Mouse (Mus musculus): Measurements from ENCODE around the gene Unc5a. TPM values are rescaled to one million over a fixed set of nuclear protein-coding genes. Genes with fewer than 3 reads are reported as not detected.

The Unc5a gene
- polyA plus RNA-seq, 1 experiment = 0.01 TPM

DNA sequence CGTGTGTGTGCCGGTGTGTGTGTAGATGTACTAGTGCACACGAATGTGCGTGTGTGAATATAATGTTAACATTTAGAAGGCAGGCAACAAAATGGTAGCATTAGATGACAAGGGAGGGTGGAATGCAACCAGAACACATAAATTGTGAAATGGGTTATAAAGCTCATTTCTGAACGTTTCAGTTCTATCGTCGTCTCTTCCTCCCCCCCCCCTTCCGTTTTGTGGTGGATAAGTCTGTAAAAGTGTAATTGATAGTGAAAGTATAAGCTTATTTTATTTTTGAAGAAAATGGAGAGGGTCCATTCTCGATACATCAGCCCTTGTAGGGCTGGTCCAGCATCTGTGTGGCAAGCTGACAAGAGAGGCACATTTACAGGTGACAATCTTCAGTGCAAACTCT lies 69.5 kb downstream of the Unc5a start:
- TF ChIP-seq FOSL1 (IDR thresholded peaks at IDR 0.05; ENCODE audit: insufficient read depth, low read length, poor library complexity, severe bottlenecking) = no peak
- no peak for TF ChIP-seq MAX (IDR thresholded peaks at IDR 0.05)
- no peak for TF ChIP-seq MYOD1 (IDR thresholded peaks at IDR 0.05; ENCODE audit: control insufficient read depth, insufficient read length, low read depth)
- no peaks in the 10 kb centered on the region for H3K36me3 ChIP-seq (ENCODE audit: control insufficient read depth, insufficient read depth)
- H3K79me2 ChIP-seq (ENCODE audit: control insufficient read depth, insufficient read depth) = no peaks in the 10 kb centered on the region
- no peaks in the 10 kb centered on the region for H3K79me3 ChIP-seq (ENCODE audit: low read depth)
- no peak overlapping the region for H3K4me3 ChIP-seq (ENCODE audit: insufficient read depth, poor library complexity, severe bottlenecking)
- no peak overlapping the region for H3ac ChIP-seq (ENCODE audit: control insufficient read depth, insufficient read length, low read depth)
- peaks cover 28% of the 10 kb centered on the region for H3K27me3 ChIP-seq (ENCODE audit: control insufficient read depth, insufficient read depth, insufficient read length)

DNA sequence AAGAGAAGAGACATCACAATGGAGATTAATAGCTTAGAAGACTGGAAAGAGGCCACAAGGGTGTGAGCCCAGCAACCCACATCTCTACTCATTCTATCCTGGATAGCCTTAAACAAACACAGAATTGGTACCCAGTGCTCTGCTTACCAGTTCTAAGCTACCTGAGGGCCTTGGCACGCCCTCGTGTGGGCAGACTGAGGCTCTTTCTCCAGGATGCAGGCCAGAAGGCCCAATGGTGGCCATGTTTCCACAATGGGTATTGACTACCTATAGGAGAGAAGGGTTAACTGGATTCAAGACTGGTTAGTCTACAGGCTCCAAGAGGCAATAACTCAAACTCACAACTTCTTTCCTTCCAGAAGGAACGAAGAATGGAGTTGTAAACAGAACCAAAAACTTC lies 70.0 kb downstream of the Unc5a start:
- no peak overlapping the region for H3K4me3 ChIP-seq (ENCODE audit: insufficient read depth, poor library complexity, severe bottlenecking)
- no peaks in the 10 kb centered on the region for H3K79me2 ChIP-seq (ENCODE audit: control insufficient read depth, insufficient read depth)
- H3K27me3 ChIP-seq (ENCODE audit: control insufficient read depth, insufficient read depth, insufficient read length) = peaks cover 24% of the 10 kb centered on the region
- no peaks in the 10 kb centered on the region for H3K79me3 ChIP-seq (ENCODE audit: low read depth)
- no peak for TF ChIP-seq MAX (IDR thresholded peaks at IDR 0.05)
- no peak for TF ChIP-seq FOSL1 (IDR thresholded peaks at IDR 0.05; ENCODE audit: insufficient read depth, low read length, poor library complexity, severe bottlenecking)
- TF ChIP-seq USF1 (IDR thresholded peaks at IDR 0.05; ENCODE audit: low read depth) = no peak
- no peak for TF ChIP-seq MYOD1 (IDR thresholded peaks at IDR 0.05; ENCODE audit: control insufficient read depth, insufficient read length, low read depth)
- no peak for TF ChIP-seq MYOG (IDR thresholded peaks at IDR 0.05; ENCODE audit: control insufficient read depth, extremely low read depth, insufficient read length)
- TF ChIP-seq CEBPB (IDR thresholded peaks at IDR 0.05; ENCODE audit: low read depth) = no peak
- TF ChIP-seq CTCF (IDR thresholded peaks at IDR 0.05; ENCODE audit: control insufficient read depth, insufficient read depth, insufficient read length) = no peak
- H3ac ChIP-seq (ENCODE audit: control insufficient read depth, insufficient read length, low read depth) = no peak overlapping the region
- no peaks in the 10 kb centered on the region for H3K36me3 ChIP-seq (ENCODE audit: control insufficient read depth, insufficient read depth)

DNA sequence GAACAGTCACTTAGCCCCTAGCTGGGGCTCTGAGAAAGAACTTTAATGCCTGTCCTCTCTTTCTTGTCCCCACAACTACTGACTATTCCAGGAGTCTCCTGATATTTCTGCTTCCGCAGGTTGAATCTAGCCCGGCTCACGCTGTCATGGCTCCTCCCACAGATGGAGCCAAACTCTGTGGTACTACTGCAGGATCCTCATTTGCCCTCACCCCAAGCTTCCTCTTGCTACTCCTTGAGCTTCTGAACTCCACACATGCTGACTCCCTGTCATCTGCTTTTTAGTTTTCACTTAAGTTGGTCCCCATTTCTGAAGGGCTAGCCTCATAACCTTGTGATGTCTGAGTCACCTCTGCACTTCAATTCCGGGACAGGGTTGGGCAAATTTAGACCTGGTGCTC lies 70.8 kb downstream of the Unc5a start:
- Histone ChIP-seq H3ac (ENCODE audit: control insufficient read depth, insufficient read length, low read depth) (no peak overlapping the region), H3K36me3 (ENCODE audit: control insufficient read depth, insufficient read depth) (peaks cover 3% of the 10 kb centered on the region), H3K79me3 (ENCODE audit: low read depth) (no peaks in the 10 kb centered on the region), H3K79me2 (ENCODE audit: control insufficient read depth, insufficient read depth) (no peaks in the 10 kb centered on the region), H3K4me3 (ENCODE audit: insufficient read depth, poor library complexity, severe bottlenecking) (no peak overlapping the region), H3K27me3 (ENCODE audit: control insufficient read depth, insufficient read depth, insufficient read length) (peaks cover 15% of the 10 kb centered on the region)
- no peak for TF ChIP-seq MYOG (IDR thresholded peaks at IDR 0.05; ENCODE audit: control insufficient read depth, extremely low read depth, insufficient read length)
- no peak for TF ChIP-seq MAX (IDR thresholded peaks at IDR 0.05)
- TF ChIP-seq MYOD1 (IDR thresholded peaks at IDR 0.05; ENCODE audit: control insufficient read depth, insufficient read length, low read depth) = no peak
- no peak for TF ChIP-seq USF1 (IDR thresholded peaks at IDR 0.05; ENCODE audit: low read depth)
- TF ChIP-seq FOSL1 (IDR thresholded peaks at IDR 0.05; ENCODE audit: insufficient read depth, low read length, poor library complexity, severe bottlenecking) = no peak
- TF ChIP-seq CEBPB (IDR thresholded peaks at IDR 0.05; ENCODE audit: low read depth) = no peak
- no peak for TF ChIP-seq CTCF (IDR thresholded peaks at IDR 0.05; ENCODE audit: control insufficient read depth, insufficient read depth, insufficient read length)

DNA sequence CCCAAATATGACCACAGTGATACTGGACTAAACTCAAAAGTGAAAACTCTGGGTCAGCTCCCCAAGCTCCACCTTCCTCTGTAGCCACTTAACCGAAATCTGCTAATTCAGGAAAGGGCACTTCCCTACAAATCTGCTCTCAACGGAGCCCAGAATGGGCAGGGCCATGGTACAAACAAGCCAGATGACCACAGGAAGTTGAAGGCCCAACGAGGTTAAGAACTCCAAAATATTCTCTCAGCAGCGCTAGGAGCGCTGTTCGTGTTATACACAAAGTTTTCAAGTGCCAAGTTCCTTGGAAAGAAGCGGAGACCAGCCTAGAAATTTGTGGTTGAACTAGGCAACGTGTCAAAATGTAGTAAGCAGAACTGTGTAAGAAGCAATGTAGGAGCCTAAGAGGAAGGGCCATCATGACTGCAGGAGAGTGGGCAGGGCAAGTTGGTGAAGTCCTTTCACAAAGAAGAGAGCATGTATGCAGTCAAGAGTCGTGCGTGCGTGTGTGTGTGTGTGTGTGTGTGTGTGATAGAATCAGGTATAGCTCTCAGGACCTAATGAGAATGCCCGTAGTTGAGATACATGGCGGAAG lies 72.1 kb downstream of the Unc5a start, which contains the start of gene Hk3:
Gene Hk3 (minus strand): TSS at position 192 of the 586 bp plus-strand sequence.
- Histone ChIP-seq H3K4me3 (ENCODE audit: insufficient read depth, poor library complexity, severe bottlenecking) (no peak within 1 kb of the TSS), H3K79me3 (ENCODE audit: low read depth) (no peaks in the 10 kb centered on the region), H3K27me3 (ENCODE audit: control insufficient read depth, insufficient read depth, insufficient read length) (peaks cover 3% of the 10 kb centered on the region), H3K36me3 (ENCODE audit: control insufficient read depth, insufficient read depth) (peaks cover 3% of the 10 kb centered on the region), H3K79me2 (ENCODE audit: control insufficient read depth, insufficient read depth) (no peaks in the 10 kb centered on the region), H3ac (ENCODE audit: control insufficient read depth, insufficient read length, low read depth) (no peak within 1 kb of the TSS)
- TF ChIP-seq MYOD1 (IDR thresholded peaks at IDR 0.05; ENCODE audit: control insufficient read depth, insufficient read length, low read depth) = no peak
- no peak for TF ChIP-seq MAX (IDR thresholded peaks at IDR 0.05)
- TF ChIP-seq CEBPB (IDR thresholded peaks at IDR 0.05; ENCODE audit: low read depth) = no peak
- TF ChIP-seq FOSL1 (IDR thresholded peaks at IDR 0.05; ENCODE audit: insufficient read depth, low read length, poor library complexity, severe bottlenecking) = no peak
- TF ChIP-seq USF1 (IDR thresholded peaks at IDR 0.05; ENCODE audit: low read depth) = no peak
- no peak for TF ChIP-seq MYOG (IDR thresholded peaks at IDR 0.05; ENCODE audit: control insufficient read depth, extremely low read depth, insufficient read length)
- TF ChIP-seq CTCF (IDR thresholded peaks at IDR 0.05; ENCODE audit: control insufficient read depth, insufficient read depth, insufficient read length) = no peak

DNA sequence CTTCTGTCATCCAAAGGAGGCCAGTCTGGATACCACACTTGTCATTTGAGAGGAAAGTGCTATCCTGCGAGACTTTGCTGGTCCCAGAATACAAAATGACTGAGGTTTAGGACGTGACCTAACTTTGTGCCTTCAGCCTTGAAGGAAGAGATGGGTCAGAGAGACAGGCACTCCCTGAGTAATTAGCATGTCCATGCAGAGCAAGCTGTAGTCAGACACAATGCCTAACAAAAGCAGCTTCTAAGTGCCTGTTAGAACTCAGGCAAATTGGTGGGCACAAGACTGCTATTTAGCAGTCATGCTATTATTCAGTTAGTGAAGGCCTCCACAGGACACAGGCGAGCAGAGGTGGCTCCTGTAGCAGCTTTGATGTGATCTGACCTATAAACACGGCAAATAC lies 73.0 kb downstream of the Unc5a start:
- Histone ChIP-seq H3K36me3 (ENCODE audit: control insufficient read depth, insufficient read depth) (peaks cover 3% of the 10 kb centered on the region), H3K4me3 (ENCODE audit: insufficient read depth, poor library complexity, severe bottlenecking) (no peak overlapping the region), H3K27me3 (ENCODE audit: control insufficient read depth, insufficient read depth, insufficient read length) (no peaks in the 10 kb centered on the region), H3K79me3 (ENCODE audit: low read depth) (no peaks in the 10 kb centered on the region), H3K79me2 (ENCODE audit: control insufficient read depth, insufficient read depth) (no peaks in the 10 kb centered on the region), H3ac (ENCODE audit: control insufficient read depth, insufficient read length, low read depth) (no peak overlapping the region)
- TF ChIP-seq USF1 (IDR thresholded peaks at IDR 0.05; ENCODE audit: low read depth) = no peak
- no peak for TF ChIP-seq MYOD1 (IDR thresholded peaks at IDR 0.05; ENCODE audit: control insufficient read depth, insufficient read length, low read depth)
- no peak for TF ChIP-seq CTCF (IDR thresholded peaks at IDR 0.05; ENCODE audit: control insufficient read depth, insufficient read depth, insufficient read length)
- TF ChIP-seq MAX (IDR thresholded peaks at IDR 0.05) = no peak
- TF ChIP-seq CEBPB (IDR thresholded peaks at IDR 0.05; ENCODE audit: low read depth) = no peak
- TF ChIP-seq MYOG (IDR thresholded peaks at IDR 0.05; ENCODE audit: control insufficient read depth, extremely low read depth, insufficient read length) = no peak

DNA sequence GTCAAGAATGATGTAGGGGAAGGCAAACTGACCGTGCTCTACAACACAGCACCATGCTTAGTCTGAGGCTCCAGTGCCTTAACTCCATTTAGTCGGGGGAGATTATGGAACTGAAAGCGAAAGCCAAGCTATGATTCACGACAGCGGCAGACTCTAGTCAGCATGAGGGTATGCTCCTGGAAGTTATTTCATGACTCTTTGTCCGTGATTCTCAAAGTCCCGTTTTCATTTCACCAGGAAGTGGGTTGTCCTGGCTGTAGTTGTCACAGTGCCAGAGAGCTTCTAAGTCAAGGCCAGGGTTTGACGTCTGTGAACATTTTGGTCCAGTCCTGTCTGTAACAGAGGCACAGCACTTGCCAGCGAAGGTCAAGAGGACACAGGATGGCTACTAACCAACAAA lies 73.5 kb downstream of the Unc5a start:
- no peak overlapping the region for H3ac ChIP-seq (ENCODE audit: control insufficient read depth, insufficient read length, low read depth)
- no peaks in the 10 kb centered on the region for H3K27me3 ChIP-seq (ENCODE audit: control insufficient read depth, insufficient read depth, insufficient read length)
- peaks cover 3% of the 10 kb centered on the region for H3K36me3 ChIP-seq (ENCODE audit: control insufficient read depth, insufficient read depth)
- no peaks in the 10 kb centered on the region for H3K79me3 ChIP-seq (ENCODE audit: low read depth)
- no peaks in the 10 kb centered on the region for H3K79me2 ChIP-seq (ENCODE audit: control insufficient read depth, insufficient read depth)
- TF ChIP-seq MYOD1 (IDR thresholded peaks at IDR 0.05; ENCODE audit: control insufficient read depth, insufficient read length, low read depth) = no peak
- TF ChIP-seq USF1 (IDR thresholded peaks at IDR 0.05; ENCODE audit: low read depth) = no peak
- TF ChIP-seq MYOG (IDR thresholded peaks at IDR 0.05; ENCODE audit: control insufficient read depth, extremely low read depth, insufficient read length) = no peak
- TF ChIP-seq MAX (IDR thresholded peaks at IDR 0.05) = no peak
- no peak for TF ChIP-seq CEBPB (IDR thresholded peaks at IDR 0.05; ENCODE audit: low read depth)
- no peak for TF ChIP-seq CTCF (IDR thresholded peaks at IDR 0.05; ENCODE audit: control insufficient read depth, insufficient read depth, insufficient read length)
- no peak for TF ChIP-seq FOSL1 (IDR thresholded peaks at IDR 0.05; ENCODE audit: insufficient read depth, low read length, poor library complexity, severe bottlenecking)
- no peak overlapping the region for H3K4me3 ChIP-seq (ENCODE audit: insufficient read depth, poor library complexity, severe bottlenecking)

All from C2C12 (cell line).